Mouse (Mus musculus) lung, embryonic 16.5 days (tissue): ENCODE measurements at regions not wholly inside any gene's neighbourhood (a gene's known extent, or its start where the extent isn't known, plus 50 kb on each side); places are given as distances from the start of the nearest gene placed in this dataset.

Experiments
- ATAC-seq: fragments of 200-750 bp; cut with Nextera tagmentation; 2 replicates; pipeline ENCODE4 v1.8.0; 2017; ENCODE audit warnings: low read depth, mild to moderate bottlenecking, moderate library complexity
- H3K27ac ChIP-seq: fragments of 300-500 bp; sonication (generic); 2 replicates; pipeline ENCODE4 v1.5.1; 2014; ENCODE audit warnings: mild to moderate bottlenecking, control low read depth, low read length
- H3K27me3 ChIP-seq: fragments of 300-500 bp; sonication (generic); 2 replicates; pipeline ENCODE4 v1.6.1; 2014; ENCODE audit warnings: low read depth, low read length, mixed read lengths; ENCODE audit not compliant: control insufficient read depth, insufficient read depth
- H3K36me3 ChIP-seq: fragments of 300-500 bp; sonication (generic); 2 replicates; pipeline ENCODE4 v1.6.1; 2014; ENCODE audit warnings: low read length; ENCODE audit not compliant: control insufficient read depth, insufficient read depth
- H3K4me1 ChIP-seq: fragments of 300-500 bp; sonication (generic); replicated peaks from 2 replicates; pipeline ENCODE4 v1.6.1; 2014; ENCODE audit warnings: low read length, mixed read lengths; ENCODE audit not compliant: control insufficient read depth, insufficient read depth
- H3K4me2 ChIP-seq: fragments of 300-500 bp; sonication (generic); 2 replicates; pipeline ENCODE4 v1.6.1; 2014; ENCODE audit warnings: low read depth, low read length, control low read depth
- H3K4me3 ChIP-seq: fragments of 300-500 bp; sonication (generic); 2 replicates; pipeline ENCODE4 v1.5.1; 2014; ENCODE audit warnings: mild to moderate bottlenecking, low read length, control low read depth
- H3K9ac ChIP-seq: fragments of 300-500 bp; sonication (generic); 2 replicates; pipeline ENCODE4 v1.6.1; 2014; ENCODE audit warnings: low read length, control low read depth
- H3K9me3 ChIP-seq: fragments of 300-500 bp; sonication (generic); 2 replicates; pipeline ENCODE4 v1.6.1; 2016; ENCODE audit warnings: low read length; ENCODE audit not compliant: control insufficient read depth
- WGBS: fragments of 180-500 bp; shearing (Covaris S2); extraction: QIAGEN DNeasy Blood & Tissue Kit; methylation state at CpG from one replicate; pipeline ENCODE4 v1.1.7; 2014; 5-methylcytosine and 5-hydroxymethylcytosine counted together

GRCm38 (mm10) chr13:102258207-102258606 is 435.2 kb upstream of the Cd180 start:
- no peak overlapping the region for H3K9ac ChIP-seq
- no peaks in the 10 kb centered on the region for H3K36me3 ChIP-seq
- 97% methylated on average over 8 of the region's 8 CpGs for WGBS
- ATAC-seq = no peak
- H3K27me3 ChIP-seq = no peaks in the 10 kb centered on the region
- H3K4me1 ChIP-seq = no peaks in the 10 kb centered on the region
- no peak overlapping the region for H3K27ac ChIP-seq
- no peaks in the 10 kb centered on the region for H3K9me3 ChIP-seq
- no peak overlapping the region for H3K4me3 ChIP-seq
- H3K4me2 ChIP-seq = no peak overlapping the region

- Histone ChIP-seq H3K4me2 (no peak overlapping the region), H3K4me3 (no peak overlapping the region), H3K27ac (no peak overlapping the region), H3K27me3 (no peaks in the 10 kb centered on the region), H3K36me3 (no peaks in the 10 kb centered on the region), H3K9ac (no peak overlapping the region), H3K9me3 (no peaks in the 10 kb centered on the region), H3K4me1 (no peaks in the 10 kb centered on the region)
- ATAC-seq = no peak
- 88% methylated on average over 3 of the region's 3 CpGs for WGBS
These were observed 419.5 kb upstream of the Cd180 start for GRCm38 (mm10) chr13:102273818-102274217.

GRCm38 (mm10) chr13:102275296-102275695 is 418.1 kb upstream of the Cd180 start:
- 75% methylated on average over 2 of the region's 2 CpGs for WGBS
- Histone ChIP-seq H3K4me2 (no peak overlapping the region), H3K4me3 (no peak overlapping the region)

GRCm38 (mm10) chr13:102276885-102277284 is 416.5 kb upstream of the Cd180 start:
- no peak overlapping the region for H3K4me3 ChIP-seq
- no peaks in the 10 kb centered on the region for H3K36me3 ChIP-seq
- no peak for ATAC-seq
- H3K9ac ChIP-seq = no peak overlapping the region
- no peak overlapping the region for H3K27ac ChIP-seq
- no peak overlapping the region for H3K4me2 ChIP-seq
- no peaks in the 10 kb centered on the region for H3K27me3 ChIP-seq
- no peaks in the 10 kb centered on the region for H3K9me3 ChIP-seq
- no peaks in the 10 kb centered on the region for H3K4me1 ChIP-seq

More at GRCm38 (mm10) chr13:102275296-102275695, 418.1 kb upstream of the Cd180 start:
- Histone ChIP-seq H3K9ac (no peak overlapping the region), H3K27ac (no peak overlapping the region), H3K27me3 (no peaks in the 10 kb centered on the region), H3K36me3 (no peaks in the 10 kb centered on the region), H3K9me3 (no peaks in the 10 kb centered on the region), H3K4me1 (no peaks in the 10 kb centered on the region)
- no peak for ATAC-seq

- H3K36me3 ChIP-seq = no peaks in the 10 kb centered on the region
- H3K27ac ChIP-seq = no peak overlapping the region
- H3K4me2 ChIP-seq = no peak overlapping the region
- no peak overlapping the region for H3K9ac ChIP-seq
- H3K9me3 ChIP-seq = no peaks in the 10 kb centered on the region
- ATAC-seq = no peak
- 75% methylated on average over 3 of the region's 3 CpGs for WGBS
- H3K4me3 ChIP-seq = no peak overlapping the region
- H3K27me3 ChIP-seq = no peaks in the 10 kb centered on the region
- no peaks in the 10 kb centered on the region for H3K4me1 ChIP-seq
These were observed 413.2 kb upstream of the Cd180 start for GRCm38 (mm10) chr13:102280198-102280597.

- H3K4me3 ChIP-seq = no peak overlapping the region
- no peaks in the 10 kb centered on the region for H3K9me3 ChIP-seq
- no peaks in the 10 kb centered on the region for H3K36me3 ChIP-seq
- H3K9ac ChIP-seq = no peak overlapping the region
- H3K27me3 ChIP-seq = no peaks in the 10 kb centered on the region
- no peaks in the 10 kb centered on the region for H3K4me1 ChIP-seq
- no peak overlapping the region for H3K27ac ChIP-seq
- ATAC-seq = no peak
- no peak overlapping the region for H3K4me2 ChIP-seq
- 76% methylated on average over 2 of the region's 2 CpGs for WGBS
These were observed 398.9 kb upstream of the Cd180 start for GRCm38 (mm10) chr13:102294451-102294850.

GRCm38 (mm10) chr13:102295079-102295478 is 398.3 kb upstream of the Cd180 start:
- Histone ChIP-seq H3K4me2 (no peak overlapping the region), H3K4me1 (no peaks in the 10 kb centered on the region), H3K9me3 (no peaks in the 10 kb centered on the region), H3K27me3 (no peaks in the 10 kb centered on the region), H3K27ac (no peak overlapping the region), H3K36me3 (no peaks in the 10 kb centered on the region), H3K4me3 (no peak overlapping the region), H3K9ac (no peak overlapping the region)
- 81% methylated on average over 11 of the region's 11 CpGs for WGBS
- ATAC-seq = no peak

- WGBS = 53% methylated on average over 2 of the region's 2 CpGs
- Histone ChIP-seq H3K27ac (no peak overlapping the region), H3K4me1 (no peaks in the 10 kb centered on the region), H3K36me3 (no peaks in the 10 kb centered on the region), H3K9me3 (no peaks in the 10 kb centered on the region), H3K9ac (no peak overlapping the region), H3K27me3 (no peaks in the 10 kb centered on the region), H3K4me2 (no peak overlapping the region), H3K4me3 (no peak overlapping the region)
- no peak for ATAC-seq
These were observed 385.4 kb upstream of the Cd180 start for GRCm38 (mm10) chr13:102307983-102308382.

- H3K27ac ChIP-seq = no peak overlapping the region
- no peak overlapping the region for H3K9ac ChIP-seq
- H3K27me3 ChIP-seq = no peaks in the 10 kb centered on the region
- no peak overlapping the region for H3K4me2 ChIP-seq
- ATAC-seq = no peak
- H3K36me3 ChIP-seq = no peaks in the 10 kb centered on the region
- 26% methylated on average over 3 of the region's 3 CpGs for WGBS
- no peaks in the 10 kb centered on the region for H3K9me3 ChIP-seq
- no peak overlapping the region for H3K4me3 ChIP-seq
- no peaks in the 10 kb centered on the region for H3K4me1 ChIP-seq
These were observed 381.3 kb upstream of the Cd180 start for GRCm38 (mm10) chr13:102312096-102312495.
